Mouse (Mus musculus) c-Kit-positive CD71-negative TER-119-negative erythroid progenitor cells, embryonic 14.5 days (primary cell): ENCODE data around the gene Ercc2.
A peak's percentile ranks its signal among the peaks of the same experiment; 100 is the strongest.

Experiments used
- DNase-seq: peaks from one replicate; pipeline ENCODE4 v3.0.0-alpha.2; 2013; ENCODE audit warnings: low read depth

Ercc2 gene

DNA sequence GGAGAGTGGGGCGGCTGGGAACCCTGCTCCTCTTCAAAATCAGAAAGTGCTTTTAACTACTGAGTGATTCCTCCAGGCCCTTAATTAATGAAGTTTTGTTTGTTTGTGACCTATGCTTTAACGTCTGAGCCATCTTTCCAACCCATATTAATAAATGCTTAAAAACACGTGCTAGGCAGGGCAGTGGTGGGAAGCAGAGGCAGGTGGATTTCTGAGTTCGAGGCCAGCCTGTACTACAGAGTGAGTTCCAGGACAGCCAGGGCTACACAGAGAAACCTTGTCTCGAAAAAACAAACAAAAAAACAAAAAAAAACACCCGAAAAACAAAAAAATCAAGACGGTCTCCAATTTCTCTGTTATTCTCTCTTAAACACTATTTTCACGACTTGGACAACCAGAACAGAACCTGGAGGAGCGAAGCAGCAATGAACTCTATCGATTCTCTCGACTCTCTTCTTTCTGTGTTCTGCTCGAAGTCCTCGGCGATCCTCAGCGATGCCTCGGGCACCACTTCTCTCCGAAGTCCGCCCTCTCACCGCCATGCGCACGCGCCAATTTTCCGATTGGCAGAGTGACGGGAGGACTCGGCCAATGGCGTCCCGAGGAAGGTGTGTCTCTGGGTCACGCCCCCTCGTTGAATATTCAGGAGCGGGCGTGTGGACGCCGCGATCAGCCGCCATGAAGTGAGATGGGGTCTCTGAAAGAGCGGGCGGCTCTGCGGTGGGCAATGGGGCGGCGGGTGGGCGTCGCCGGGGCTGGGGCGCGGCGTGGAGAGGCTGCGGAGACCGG lies at the start of gene Ercc2:
Gene Ercc2 (plus strand): TSS at position 634 of the 789 bp plus-strand sequence.
- peak; percentile 100 for DNase-seq

DNA sequence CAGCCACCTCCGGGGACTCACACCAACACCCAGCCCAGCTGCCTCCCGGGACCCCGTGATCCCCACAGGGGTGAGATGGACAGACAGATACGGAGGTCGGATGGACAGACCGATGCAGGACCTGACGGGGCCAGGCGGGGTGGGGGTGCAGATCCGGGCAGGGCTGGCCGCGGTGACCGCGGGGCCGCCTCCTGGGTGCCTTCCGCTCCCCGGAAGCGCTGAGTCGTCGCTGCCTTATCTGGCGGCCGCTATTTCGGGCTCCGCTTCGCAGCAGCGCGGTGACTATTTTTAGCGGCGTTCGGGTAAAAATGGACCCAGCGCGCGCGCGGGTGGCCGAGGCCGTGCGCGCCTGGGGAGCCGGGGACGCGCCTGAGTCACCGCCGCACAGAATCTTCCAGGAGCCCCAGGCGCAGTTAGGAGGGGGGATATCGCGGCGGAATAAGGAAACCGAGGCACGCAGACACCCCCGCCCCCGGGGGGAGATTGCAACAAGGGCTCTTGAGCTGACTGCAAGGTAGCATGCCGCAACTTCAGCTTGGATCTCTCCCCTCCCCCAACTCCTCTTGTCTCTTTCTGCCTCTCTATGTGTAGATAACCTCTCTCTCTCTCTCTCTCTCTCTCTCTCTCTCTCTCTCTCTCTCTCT lies 49.0 kb upstream of the Ercc2 start:
- DNase-seq: no peak

DNA sequence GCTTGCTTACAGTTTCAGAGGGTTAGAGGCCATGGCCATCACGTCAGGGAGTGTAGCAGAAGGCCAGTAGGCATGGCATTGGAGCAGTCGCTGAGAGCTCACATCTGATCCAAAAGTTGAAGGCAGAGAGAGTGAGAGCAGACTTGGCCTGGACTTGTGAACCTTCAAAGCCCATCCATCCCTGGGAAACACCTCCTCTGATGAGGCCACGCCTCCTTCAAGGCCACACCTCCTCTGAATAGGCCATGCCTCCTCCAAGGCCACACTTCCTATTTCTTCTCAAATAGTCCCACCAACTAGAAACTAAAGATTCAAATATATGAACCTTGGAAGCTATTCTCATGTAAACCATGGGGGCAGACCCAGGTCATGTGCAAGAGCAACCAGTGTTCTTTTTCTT lies 46.2 kb upstream of the Ercc2 start:
- no peak for DNase-seq

DNA sequence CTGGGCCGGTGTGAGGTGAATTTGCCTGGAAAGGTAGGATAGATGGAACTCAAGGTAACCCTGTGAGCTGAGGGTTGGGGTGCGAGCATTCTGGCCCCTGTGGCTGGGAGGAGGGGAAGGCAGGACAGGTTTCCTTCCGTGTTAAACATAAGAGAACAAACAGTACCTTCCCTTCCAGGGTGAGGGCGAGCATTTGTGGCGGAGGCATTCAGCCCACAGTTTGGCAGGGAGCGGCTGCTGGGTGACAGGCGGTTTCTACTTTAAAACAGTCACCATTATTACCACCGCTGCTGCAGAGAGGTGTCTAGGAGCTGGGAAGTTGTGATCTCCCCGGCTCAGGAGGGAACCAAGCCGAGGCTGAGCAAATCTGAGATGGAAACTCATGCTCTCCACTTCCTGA lies 44.7 kb upstream of the Ercc2 start:
- no peak for DNase-seq

DNA sequence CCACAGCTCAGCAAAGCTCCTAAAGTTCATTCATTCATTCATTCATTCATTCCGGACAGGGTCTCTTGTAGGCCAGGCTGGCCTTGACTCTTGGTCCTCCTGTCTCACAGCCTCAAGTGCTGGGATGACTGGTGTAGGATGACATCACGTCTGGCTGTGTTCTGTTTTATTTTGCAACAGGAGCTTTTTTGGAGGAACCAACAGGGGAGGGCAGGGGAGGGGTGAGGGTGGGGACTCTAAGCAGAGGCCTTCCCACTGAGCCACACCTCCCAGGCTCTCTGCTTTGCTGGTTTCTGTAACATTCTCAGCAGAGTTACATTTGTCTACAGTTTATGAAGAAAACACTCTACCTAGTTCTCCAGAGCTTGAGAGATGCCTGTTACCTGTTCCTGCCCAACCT lies 43.8 kb upstream of the Ercc2 start:
- no peak for DNase-seq

DNA sequence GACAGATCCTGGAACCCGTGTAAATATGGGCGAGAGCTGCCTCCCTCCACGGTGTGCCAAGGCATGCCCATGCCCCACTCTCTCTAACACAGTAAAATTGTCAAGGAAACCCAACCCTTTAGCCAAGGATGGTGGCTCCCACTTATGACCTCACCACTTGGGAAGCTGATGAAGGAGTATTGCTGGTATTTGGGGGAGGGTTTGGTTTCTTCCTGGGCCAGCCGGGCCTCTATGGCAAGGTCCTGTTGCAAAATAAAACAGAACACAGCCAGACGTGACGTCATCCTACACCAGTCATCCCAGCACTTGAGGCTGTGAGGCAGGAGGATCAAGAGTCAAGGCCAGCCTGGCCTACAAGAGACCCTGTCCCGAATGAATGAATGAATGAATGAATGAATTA lies 43.2 kb upstream of the Ercc2 start:
- no peak for DNase-seq

DNA sequence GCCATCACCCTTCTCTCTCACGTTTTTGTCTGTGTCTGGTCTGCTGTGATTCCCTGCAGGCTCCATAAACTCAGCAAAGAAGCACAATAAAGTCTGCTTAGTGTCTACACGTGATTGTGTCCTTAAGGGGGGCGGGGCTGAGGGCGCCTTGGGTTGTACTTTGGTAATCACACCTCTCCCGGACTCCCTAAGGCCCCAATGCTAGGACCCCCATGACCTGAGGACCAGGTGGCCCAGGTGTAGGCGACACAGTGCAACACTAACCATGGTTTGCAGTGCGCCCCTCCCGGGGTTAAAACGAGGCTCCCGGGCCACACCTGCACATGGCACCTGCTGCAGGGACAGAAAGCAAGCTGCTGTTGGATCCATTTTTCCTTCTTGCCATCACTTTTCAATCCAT lies 40.6 kb upstream of the Ercc2 start:
- no peak for DNase-seq

DNA sequence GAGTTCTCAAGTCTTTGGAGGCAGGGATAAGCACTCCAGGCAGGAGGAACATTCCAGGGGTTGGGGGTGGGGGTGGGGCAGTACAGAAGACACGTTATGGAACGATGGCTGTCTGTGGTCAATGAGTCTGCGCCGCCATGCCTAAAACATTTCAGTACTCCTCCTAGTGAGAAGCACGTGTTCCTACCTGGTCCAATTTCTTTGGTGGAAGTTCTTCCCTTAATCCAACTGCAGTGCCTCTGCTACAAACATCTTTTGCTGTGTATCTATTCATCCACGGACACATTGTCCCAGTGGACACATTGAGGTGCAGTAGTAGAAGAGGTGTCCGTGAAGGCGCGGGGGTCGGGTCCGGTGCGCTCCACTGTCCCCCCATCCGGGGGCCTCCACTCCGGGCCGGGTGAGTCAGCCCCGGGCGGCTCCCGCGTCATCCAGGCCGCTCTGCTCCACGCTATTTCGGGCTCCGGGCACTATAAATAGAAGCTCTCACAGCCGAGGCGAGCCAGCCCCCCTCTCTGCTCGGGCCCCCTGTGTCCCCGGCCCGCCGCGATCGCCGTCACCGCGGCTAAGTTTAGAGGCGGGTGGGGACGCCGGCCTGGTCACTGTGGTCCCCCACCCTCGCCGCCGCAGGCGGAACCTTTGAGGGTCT lies 39.9 kb upstream of the Ercc2 start:
- DNase-seq: no peak

DNA sequence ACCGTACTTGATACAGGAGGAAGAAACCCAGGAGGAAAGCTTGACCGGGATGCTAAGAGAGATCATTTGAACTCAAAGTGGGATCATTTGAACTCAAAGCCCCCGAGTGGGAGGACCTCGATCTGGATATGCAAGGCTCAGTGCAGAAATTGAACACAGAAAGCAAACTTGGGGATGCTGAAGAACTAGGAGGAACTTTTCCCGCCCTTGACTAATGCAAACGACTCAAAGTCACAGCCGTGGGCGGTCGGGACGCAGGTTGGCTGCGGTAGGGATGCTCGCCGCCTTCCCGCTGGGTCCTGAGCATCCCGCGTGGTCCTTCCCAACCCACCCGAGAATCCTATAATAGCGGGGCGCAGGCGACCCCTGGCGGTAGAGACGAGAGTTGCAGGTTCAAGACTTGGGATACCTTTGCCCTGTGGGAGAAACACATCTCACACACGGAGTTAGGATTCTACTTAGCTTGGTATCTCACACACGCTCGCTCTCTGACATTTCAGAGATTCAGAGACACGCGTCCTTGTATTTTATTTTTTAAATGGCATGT lies 39.3 kb upstream of the Ercc2 start:
- no peak for DNase-seq

DNA sequence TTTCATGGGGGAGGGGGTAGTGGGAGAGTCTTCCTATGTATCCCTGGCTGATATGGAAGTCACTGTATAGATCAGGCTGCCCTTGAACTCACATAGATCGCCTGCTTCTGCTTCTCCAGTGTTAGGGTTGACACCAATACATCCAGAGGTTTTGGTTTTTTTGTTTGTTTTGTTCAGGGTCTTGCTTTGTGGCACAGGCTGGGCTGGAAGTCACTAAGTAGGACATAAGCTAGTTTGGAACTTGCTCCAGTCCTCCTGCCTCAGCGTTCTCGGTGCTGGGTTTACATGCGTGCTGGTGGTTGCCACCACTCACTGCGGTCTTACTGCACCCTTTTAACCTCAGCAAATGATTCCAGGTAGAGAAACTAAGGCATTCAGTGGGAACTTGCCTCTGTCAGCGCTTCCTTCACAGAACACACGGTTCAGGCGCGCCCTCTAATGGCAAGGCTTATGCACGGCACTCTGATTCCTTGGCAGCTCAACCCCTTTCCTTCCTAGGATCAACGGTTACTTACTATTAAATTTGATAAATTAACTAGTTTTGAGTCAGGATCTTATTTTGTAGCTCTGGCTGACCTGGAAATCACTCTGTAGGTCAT lies 38.5 kb upstream of the Ercc2 start:
- peak; percentile 85 for DNase-seq

DNA sequence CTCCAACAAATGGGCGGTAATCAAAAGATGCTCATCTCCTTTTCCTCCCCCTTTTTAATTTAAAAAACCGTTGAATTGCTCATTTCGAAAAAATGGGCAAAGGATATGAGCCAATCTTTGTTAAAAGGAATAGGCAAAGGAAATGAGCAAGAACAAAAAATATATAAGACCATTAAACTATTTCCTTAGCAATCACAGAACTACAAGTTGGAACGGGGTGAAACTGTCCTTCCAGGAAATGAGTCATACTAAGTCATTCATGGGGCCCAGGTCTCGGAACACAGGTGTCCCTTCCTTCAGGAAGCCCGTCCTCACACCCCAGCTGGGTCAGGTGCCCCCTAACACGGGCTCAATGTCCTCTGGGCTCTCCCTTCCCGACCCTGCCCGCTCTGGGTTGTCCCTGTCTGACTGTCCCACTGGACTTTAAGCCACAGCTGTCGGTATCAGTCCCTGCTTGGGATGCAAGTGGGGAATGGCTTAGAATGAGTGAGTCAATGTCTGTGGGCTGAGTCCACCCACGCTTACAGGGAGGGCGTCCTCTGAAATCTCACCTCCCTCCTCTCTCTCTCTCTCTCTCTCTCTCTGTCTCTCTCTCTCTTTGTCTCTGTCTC lies 37.5 kb upstream of the Ercc2 start, which contains the start of gene Ercc1:
Gene Ercc1 (plus strand): TSS at position 542 of the 611 bp plus-strand sequence.
- no peak for DNase-seq

DNA sequence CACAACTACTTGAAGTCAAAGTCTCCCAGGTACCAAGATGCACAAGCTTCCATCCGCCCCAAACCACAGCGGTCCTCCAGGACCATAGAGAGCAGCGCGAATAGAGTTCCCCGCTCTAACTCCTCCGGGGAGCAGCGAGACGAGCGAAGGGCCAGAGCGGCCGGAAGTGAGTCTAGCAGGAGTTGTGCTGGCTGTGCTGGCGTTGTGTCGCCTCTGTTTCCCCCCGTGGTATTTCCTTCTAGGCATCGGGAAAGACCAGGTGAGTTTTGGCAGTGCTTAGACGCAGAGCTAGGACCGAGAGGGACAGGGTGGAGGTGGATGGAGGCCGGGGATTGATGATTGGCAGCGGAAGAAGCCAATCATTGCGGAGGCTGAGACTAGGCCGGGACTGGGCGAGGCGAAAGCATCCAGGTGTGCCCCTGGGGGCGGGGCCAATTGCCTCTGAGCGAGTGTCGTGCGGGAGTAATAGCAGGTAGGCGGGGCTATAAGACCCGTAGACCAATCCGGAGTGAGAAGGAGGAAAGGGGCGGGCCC lies 36.8 kb upstream of the Ercc2 start:
- DNase-seq: peak; percentile 90

DNA sequence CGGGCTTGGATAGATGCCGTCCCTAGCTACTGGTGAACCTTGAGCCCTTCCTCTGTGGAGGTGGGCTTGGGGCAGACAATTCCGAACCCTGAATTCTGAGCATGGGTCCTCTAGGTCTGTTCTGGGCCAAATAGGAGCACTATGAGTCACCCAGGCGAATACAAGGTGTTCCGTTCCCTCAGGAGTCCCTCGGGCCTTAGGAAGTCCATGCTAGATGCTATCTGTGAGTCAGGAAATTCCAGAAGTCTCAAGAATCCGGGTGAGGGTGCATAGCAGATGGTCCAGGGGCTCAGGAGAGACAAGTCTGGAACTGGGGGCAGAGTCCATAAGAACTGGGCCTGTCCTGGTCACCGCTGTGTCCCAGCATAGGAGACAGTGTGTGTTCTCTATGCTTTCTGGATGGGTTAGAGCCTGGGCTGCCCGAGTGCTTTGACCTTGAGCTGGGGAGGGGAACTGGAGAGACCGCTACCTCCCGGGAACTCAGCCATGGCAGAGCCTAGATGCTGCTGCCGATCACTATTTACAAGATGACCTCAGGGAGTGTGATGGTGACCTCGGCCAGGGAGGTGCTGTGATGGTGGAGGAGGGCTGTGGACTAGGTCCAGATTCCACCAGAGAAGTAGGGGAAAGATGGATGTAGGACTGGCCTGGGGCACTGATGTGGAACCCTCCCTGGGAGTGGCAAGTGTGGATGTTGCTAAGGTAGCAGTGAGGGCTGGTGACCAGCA lies 32.5 kb upstream of the Ercc2 start:
- DNase-seq: no peak

DNA sequence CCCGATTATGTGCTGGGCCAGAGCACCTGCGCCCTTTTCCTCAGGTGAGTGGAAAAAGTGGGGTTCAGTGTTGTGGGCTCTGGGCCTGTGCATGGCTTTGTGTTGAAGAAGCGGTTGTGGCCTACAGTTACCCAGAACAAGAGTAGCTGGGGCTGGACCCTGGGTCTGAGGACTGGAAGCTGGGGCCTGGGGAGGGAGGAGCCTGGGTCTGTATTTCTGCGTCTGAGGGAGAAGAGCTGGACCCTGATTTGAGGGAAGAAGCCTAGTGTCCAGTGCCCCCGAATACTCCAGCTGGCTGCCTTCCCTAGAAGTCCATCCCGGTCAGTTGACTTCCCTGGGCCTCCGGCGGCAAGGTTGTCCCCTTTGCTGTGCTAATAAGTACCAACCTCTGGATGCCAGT lies 31.6 kb upstream of the Ercc2 start:
- DNase-seq: no peak

DNA sequence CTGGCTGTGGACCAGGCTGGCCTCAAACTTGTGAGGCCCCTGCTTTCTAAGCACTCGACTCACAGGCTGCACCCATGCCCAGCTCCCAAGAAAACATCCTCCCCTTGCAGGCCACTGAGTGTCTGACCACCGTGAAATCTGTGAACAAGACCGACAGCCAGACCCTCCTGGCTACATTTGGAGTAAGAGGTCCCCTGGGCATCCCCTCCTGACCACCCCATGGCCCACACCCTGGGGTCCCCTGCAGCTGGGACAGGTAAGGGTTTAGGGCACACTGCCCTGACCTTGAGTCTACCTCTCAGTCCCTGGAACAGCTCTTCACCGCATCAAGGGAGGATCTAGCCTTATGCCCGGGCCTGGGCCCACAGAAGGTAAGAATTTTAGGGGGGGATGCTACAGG lies 26.8 kb upstream of the Ercc2 start:
- no peak for DNase-seq

DNA sequence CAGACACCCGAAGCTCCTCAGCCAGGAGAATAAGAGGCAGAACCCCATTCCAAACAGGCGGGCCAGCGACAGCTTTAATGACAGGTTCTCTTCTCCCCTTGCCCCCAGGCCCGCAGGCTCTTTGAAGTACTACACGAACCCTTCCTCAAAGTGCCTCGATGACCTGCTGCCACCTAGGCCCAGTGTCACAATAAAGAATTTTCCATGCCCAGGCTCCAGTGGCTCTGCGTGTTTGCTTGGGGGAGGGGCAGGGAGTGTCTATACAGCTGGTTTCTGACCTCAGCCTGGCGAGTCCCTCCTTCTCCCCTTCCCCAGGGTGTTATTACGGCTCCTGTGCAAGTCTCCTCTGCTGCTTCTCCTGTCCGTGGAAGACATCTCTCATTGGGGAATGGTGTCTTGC lies 25.5 kb upstream of the Ercc2 start:
- DNase-seq: no peak

DNA sequence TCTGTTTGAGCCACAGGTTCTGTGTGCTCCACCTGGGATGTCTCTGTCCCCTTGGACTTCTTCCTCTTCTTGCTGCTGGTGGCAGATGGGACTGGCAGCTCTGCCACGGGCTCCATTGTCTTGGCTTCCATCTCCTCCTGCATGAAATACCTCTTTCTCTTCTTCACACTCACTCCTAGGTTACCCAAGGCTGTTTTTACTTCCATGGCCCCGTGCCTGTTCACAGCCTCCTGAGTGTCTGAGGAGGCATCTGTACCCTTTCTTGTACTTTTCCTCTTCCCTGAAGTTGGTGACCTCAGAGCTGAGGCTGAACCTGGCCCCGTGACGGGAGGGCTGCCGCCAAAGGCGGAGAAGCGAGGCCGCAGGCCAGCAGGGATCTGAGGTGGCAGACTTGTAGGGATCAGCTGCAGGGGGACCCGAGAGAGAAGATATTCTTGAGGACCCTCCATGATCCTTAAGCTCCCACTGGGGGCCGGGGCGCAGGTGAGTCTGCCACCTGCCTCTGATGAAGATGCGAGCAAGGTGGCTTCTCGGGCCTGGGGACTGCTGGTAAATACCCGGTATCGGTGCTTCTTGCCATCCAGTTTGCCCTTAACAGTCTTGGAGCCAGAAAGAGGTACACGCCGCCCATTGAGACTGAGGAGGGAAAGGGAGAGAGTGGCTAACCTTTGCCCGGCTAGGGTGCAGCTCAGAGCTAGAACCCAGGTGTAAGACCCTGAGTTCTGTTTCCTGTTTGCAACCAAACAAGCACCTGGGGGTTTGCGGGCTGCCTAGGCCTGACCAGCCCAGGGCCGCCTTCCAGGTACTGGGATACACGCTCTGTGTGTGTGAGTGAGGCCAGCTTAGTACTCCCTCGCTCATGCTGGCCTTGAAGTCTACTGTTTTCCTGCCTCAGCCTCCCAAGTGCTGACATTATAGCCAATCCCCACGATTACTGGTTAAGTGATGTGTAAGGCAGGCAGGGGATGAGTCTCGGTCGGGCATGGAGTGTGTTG lies 24.1 kb upstream of the Ercc2 start:
- DNase-seq: no peak

DNA sequence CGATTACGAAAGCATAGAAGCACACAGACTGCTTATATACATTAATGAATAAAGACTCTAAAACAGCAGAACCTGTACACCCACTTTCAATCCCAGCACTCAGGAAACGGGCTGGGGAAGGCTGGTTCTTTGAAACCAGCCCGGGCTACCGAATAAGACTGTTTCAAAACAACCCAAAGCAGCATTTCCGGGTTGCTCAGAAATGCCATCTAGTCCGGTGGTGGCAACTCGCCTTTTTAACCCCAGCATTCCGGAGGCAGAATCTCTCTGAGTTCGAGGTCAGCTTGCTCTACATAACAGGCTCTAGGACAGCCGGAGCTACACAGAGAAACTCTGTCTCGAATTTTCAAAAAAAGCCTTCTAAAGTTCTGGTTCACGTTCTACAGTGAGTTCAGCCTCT lies 23.2 kb upstream of the Ercc2 start:
- no peak for DNase-seq

DNA sequence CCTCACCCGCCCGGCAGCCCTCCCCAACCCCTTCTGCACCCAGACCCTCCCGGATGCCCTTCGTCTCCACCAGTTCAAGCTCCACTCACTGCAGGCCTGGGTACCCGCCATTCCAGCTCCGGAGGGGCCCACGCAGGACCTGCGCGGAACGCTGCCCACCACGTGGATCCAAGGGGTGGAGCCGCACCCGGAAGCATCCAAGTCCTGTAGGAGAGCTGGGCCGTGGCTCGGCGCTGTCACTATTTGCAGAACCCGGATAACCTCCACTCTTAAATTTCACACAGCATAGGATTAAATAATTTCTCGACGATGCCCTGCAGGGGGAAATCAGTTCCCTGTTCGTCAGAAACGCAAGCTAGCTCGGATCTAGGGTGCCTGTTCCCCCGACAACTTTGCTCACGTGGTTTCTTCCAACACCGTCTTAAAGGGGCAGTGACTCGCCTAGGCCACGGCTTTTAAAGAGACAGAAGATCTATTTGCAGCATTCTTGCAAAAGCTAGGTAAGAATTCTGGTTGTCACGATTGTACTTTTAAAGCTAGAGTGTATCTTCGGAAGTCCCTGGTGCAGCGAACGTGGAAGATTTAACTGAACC lies 22.4 kb upstream of the Ercc2 start, which contains the start of the genes Cd3eap and Ppp1r13l:
Gene Cd3eap (minus strand): TSS at position 185 of the 593 bp plus-strand sequence.
Gene Ppp1r13l (plus strand): TSS at position 451 of the 593 bp plus-strand sequence.
- peak; percentile 79 for DNase-seq
